Mouse (Mus musculus) retina, adult 2 months (tissue): ENCODE measurements around the gene Lcmt1.

Experiments used
- DNase-seq: peaks from one replicate; pipeline ENCODE4 v3.0.0-alpha.2; 2012; ENCODE audit warnings: low read depth, low spot score

Gene Lcmt1

GRCm38 (mm10) chr7:123360185-123360584 lies 9.4 kb upstream of the Lcmt1 start:
- no peak for DNase-seq

- no peak for DNase-seq
Measured at GRCm38 (mm10) chr7:123361229-123361980, 8.2 kb upstream of the Lcmt1 start.

- no peak for DNase-seq
Measured at GRCm38 (mm10) chr7:123362806-123363205, 6.8 kb upstream of the Lcmt1 start.

GRCm38 (mm10) chr7:123363971-123364370 lies 5.6 kb upstream of the Lcmt1 start:
- no peak for DNase-seq

- DNase-seq, result no peak
Measured at GRCm38 (mm10) chr7:123365876-123366741, 3.5 kb upstream of the Lcmt1 start.

- DNase-seq, result no peak
Measured at GRCm38 (mm10) chr7:123366806-123367205, 2.8 kb upstream of the Lcmt1 start.

GRCm38 (mm10) chr7:123367218-123368150 lies 2.1 kb upstream of the Lcmt1 start:
- DNase-seq, result no peak

GRCm38 (mm10) chr7:123368187-123368586 lies 1.4 kb upstream of the Lcmt1 start:
- no peak for DNase-seq

- DNase-seq, result no peak
Measured at GRCm38 (mm10) chr7:123368778-123369746, 522 bp upstream of the Lcmt1 start.

- no peak for DNase-seq
Measured at GRCm38 (mm10) chr7:123370700-123371099, 1.1 kb downstream of the Lcmt1 start.

- no peak for DNase-seq
Measured at GRCm38 (mm10) chr7:123371501-123371900, 1.9 kb downstream of the Lcmt1 start.

GRCm38 (mm10) chr7:123377443-123378400 lies 8.1 kb downstream of the Lcmt1 start:
- peak; percentile 91 for DNase-seq

GRCm38 (mm10) chr7:123385693-123386407 lies 16.3 kb downstream of the Lcmt1 start:
- DNase-seq, result no peak

GRCm38 (mm10) chr7:123389686-123390280 lies 20.2 kb downstream of the Lcmt1 start:
- DNase-seq, result no peak

- DNase-seq, result no peak
Measured at GRCm38 (mm10) chr7:123394271-123394670, 24.7 kb downstream of the Lcmt1 start.

GRCm38 (mm10) chr7:123396900-123397299 lies 27.3 kb downstream of the Lcmt1 start:
- no peak for DNase-seq

- DNase-seq, result no peak
Measured at GRCm38 (mm10) chr7:123397369-123397768, 27.8 kb downstream of the Lcmt1 start.

GRCm38 (mm10) chr7:123397931-123398330 lies 28.3 kb downstream of the Lcmt1 start:
- no peak for DNase-seq
